Mouse (Mus musculus) liver, embryonic 13.5 days (tissue): Measurements from ENCODE around the gene Zfp687. TPM values are rescaled to one million over a fixed set of nuclear protein-coding genes. Genes with fewer than 3 reads are reported as not detected.

Experiments
- ATAC-seq: fragments of 200-750 bp; cut with Nextera tagmentation; 2 replicates; pipeline ENCODE4 v1.8.0; 2017; ENCODE audit warnings: low read depth, mild to moderate bottlenecking, moderate number of reproducible peaks, moderate library complexity
- DNase-seq: peaks from one replicate; pipeline ENCODE4 v3.0.0; 2022
- H3K27ac ChIP-seq: fragments of 300-500 bp; sonication (generic); 2 replicates; pipeline ENCODE4 v1.5.1; 2015; ENCODE audit warnings: moderate library complexity, mild to moderate bottlenecking, inconsistent platforms
- H3K27me3 ChIP-seq: fragments of 300-500 bp; sonication (generic); 2 replicates; pipeline ENCODE4 v1.6.1; 2015; ENCODE audit warnings: mild to moderate bottlenecking, inconsistent platforms
- H3K36me3 ChIP-seq: fragments of 300-500 bp; sonication (generic); 2 replicates; pipeline ENCODE4 v1.6.1; 2015; ENCODE audit warnings: mild to moderate bottlenecking, inconsistent platforms
- H3K4me1 ChIP-seq: fragments of 300-500 bp; sonication (generic); replicated peaks from 2 replicates; pipeline ENCODE4 v1.6.1; 2015; ENCODE audit warnings: inconsistent platforms
- H3K4me2 ChIP-seq: fragments of 300-500 bp; sonication (generic); 2 replicates; pipeline ENCODE4 v1.6.1; 2015; ENCODE audit warnings: inconsistent platforms, mild to moderate bottlenecking, moderate library complexity
- H3K4me3 ChIP-seq: fragments of 300-500 bp; sonication (generic); replicated peaks from 2 replicates; pipeline ENCODE4 v1.5.1; 2015; ENCODE audit warnings: mild to moderate bottlenecking, inconsistent platforms
- H3K9ac ChIP-seq: fragments of 300-500 bp; sonication (generic); 2 replicates; pipeline ENCODE4 v1.6.1; 2015; ENCODE audit warnings: mild to moderate bottlenecking, inconsistent platforms
- H3K9me3 ChIP-seq: fragments of 300-500 bp; sonication (generic); replicated peaks from 2 replicates; pipeline ENCODE4 v1.6.1; 2016; ENCODE audit warnings: inconsistent platforms
- WGBS: fragments of 180-500 bp; shearing (Covaris S2); methylation state at CpG from one replicate; pipeline ENCODE4 v1.1.7; 2015; ENCODE audit not compliant: insufficient replicate concordance; 5-methylcytosine and 5-hydroxymethylcytosine counted together
- microRNA-seq: library from miRNA; unstranded; fragments of <30 nt; microRNA quantifications from one replicate; pipeline ENCODE4, GENCODE M21; 2016
- polyA plus RNA-seq: library from polyadenylated mRNA; unstranded; fragments of >200 nt; fragmentation: Nextera tagmentation; extraction: Ambion mirVana; gene quantifications from 2 replicates; pipeline ENCODE4 v1.2.1, GENCODE M21; 2015

Gene Zfp687
- polyA plus RNA-seq, 1 experiment from 2014 or later, result 5.8 TPM

DNA sequence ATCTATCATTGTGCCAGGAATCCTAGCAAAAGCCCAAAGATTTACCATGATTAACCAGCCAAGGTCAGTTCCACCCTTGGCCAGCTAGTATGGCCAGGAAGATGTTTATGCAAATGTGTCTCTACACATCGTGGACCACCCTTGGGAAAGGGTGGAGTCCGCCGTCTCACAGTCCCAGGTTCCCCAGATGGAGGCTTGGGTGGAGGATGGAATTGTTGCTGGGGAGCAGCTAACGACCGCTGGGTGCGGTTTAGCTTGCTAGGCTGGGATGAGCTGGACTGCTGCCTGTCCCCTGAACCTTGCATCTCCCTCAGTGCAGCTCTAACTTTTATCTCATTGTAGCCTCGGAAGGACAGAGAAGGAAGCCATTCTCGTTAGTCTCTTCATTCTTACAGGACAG lies 55.4 kb downstream of the Zfp687 start:
- Histone ChIP-seq H3K27ac (no peak overlapping the region), H3K4me2 (no peak overlapping the region), H3K27me3 (no peaks in the 10 kb centered on the region), H3K36me3 (peaks cover 25% of the 10 kb centered on the region), H3K9me3 (no peaks in the 10 kb centered on the region), H3K9ac (no peak overlapping the region), H3K4me1 (peaks cover 16% of the 10 kb centered on the region), H3K4me3 (no peak overlapping the region)
- ATAC-seq (no peak), DNase-seq (no peak)
- WGBS, result 66% methylated on average over 8 of the region's 8 CpGs

- H3K4me2 ChIP-seq, result no peak overlapping the region
- H3K9ac ChIP-seq, result no peak overlapping the region
- DNase-seq (no peak), ATAC-seq (no peak)
- no peaks in the 10 kb centered on the region for H3K27me3 ChIP-seq
- peaks cover 25% of the 10 kb centered on the region for H3K36me3 ChIP-seq
- H3K27ac ChIP-seq, result no peak overlapping the region
- H3K9me3 ChIP-seq, result no peaks in the 10 kb centered on the region
- WGBS, result 56% methylated on average over 8 of the region's 8 CpGs
- no peak overlapping the region for H3K4me3 ChIP-seq
- peaks cover 25% of the 10 kb centered on the region for H3K4me1 ChIP-seq
Observed at GRCm38 (mm10) chr3:94958295-94958694, 57.0 kb downstream of the Zfp687 start.

Small RNAs within 50 kb of the gene (microRNA-seq; reads per million reads assigned to microRNA genes)
- not detected for gene Mir7013

Other genes with a start within 250 kb of the Zfp687 start
- gene Cgn, start 229.0 kb downstream of the Zfp687 start, polyA plus RNA-seq, result 7.2 and 8.3 TPM in 2 replicates
- gene Pogz, start 177.9 kb downstream of the Zfp687 start, polyA plus RNA-seq, result 2.4 and 2.9 TPM in 2 replicates
- gene Psmb4, start 128.5 kb downstream of the Zfp687 start, polyA plus RNA-seq, result 201 and 214 TPM in 2 replicates
- gene Selenbp1, start 82.4 kb downstream of the Zfp687 start, polyA plus RNA-seq, result 58.0 and 65.2 TPM in 2 replicates
- gene Rfx5, start 61.4 kb downstream of the Zfp687 start, polyA plus RNA-seq, result 0.96 and 1.8 TPM in 2 replicates
- gene Pi4kb, start 40.7 kb downstream of the Zfp687 start, polyA plus RNA-seq, result 11.6 and 12.4 TPM in 2 replicates
- 202 and 204 TPM in 2 replicates for gene Psmd4, start 27.2 kb upstream of the Zfp687 start, polyA plus RNA-seq
- 9.6 and 10.3 TPM in 2 replicates for gene Pip5k1a, start 91.5 kb upstream of the Zfp687 start, polyA plus RNA-seq
- 39.2 and 43.3 TPM in 2 replicates for gene Vps72, start 95.6 kb upstream of the Zfp687 start, polyA plus RNA-seq
- gene Tmod4, start 109.0 kb upstream of the Zfp687 start, polyA plus RNA-seq, result 0.17 and 0.67 TPM in 2 replicates
- 33.4 and 33.5 TPM in 2 replicates for gene Scnm1, start 118.6 kb upstream of the Zfp687 start, polyA plus RNA-seq
- 7.3 and 7.5 TPM in 2 replicates for gene Lysmd1, start 118.6 kb upstream of the Zfp687 start, polyA plus RNA-seq
- 5.7 and 6.0 TPM in 2 replicates for gene Tnfaip8l2, start 126.9 kb upstream of the Zfp687 start, polyA plus RNA-seq
- 0.35 and 0.36 TPM in 2 replicates for gene Sema6c, start 145.0 kb upstream of the Zfp687 start, polyA plus RNA-seq
- 6.9 and 7.7 TPM in 2 replicates for gene Gabpb2, start 202.5 kb upstream of the Zfp687 start, polyA plus RNA-seq
- gene Cdc42se1, start 213.3 kb upstream of the Zfp687 start, polyA plus RNA-seq, result 43.9 and 50.1 TPM in 2 replicates
- gene Mllt11, start 216.7 kb upstream of the Zfp687 start, polyA plus RNA-seq, result 2.8 and 3.5 TPM in 2 replicates
- gene Gm128, start 226.2 kb upstream of the Zfp687 start, polyA plus RNA-seq, result 0.16 and 0.21 TPM in 2 replicates
- gene Bnipl, start 235.7 kb upstream of the Zfp687 start, polyA plus RNA-seq, result not detected in 2 replicates